Mouse (Mus musculus): ENCODE results near the gene Kctd17. TPM values are rescaled to one million over a fixed set of nuclear protein-coding genes. Genes with fewer than 3 reads are reported as not detected.

Kctd17 gene
- 40.0 and 45.8 TPM in 2 replicates for polyA plus RNA-seq (2015; fragmentation: Nextera tagmentation; extraction: Ambion mirVana)

- peak; percentile 82 for ATAC-seq (replicated peaks; ENCODE audit: low FRiP score)
- Histone ChIP-seq H3K4me2 (peak within 1 kb of the TSS; percentile 86), H3K9me3 (replicated peaks) (no peaks in the 10 kb centered on the region), H3K27me3 (0 out of 2 replicates have a peak, but pooled peaks cover 7% of the 10 kb centered on the region), H3K4me1 (peaks cover 31% of the 10 kb centered on the region), H3K27ac (peak within 1 kb of the TSS; percentile 81), H3K9ac (peak within 1 kb of the TSS; percentile 61), H3K4me3 (replicated peaks) (peak within 1 kb of the TSS; percentile 64), H3K36me3 (peaks cover 22% of the 10 kb centered on the region)
- WGBS, result under 1% methylated on average over 52 of the region's 52 CpGs
Observed at GRCm38 (mm10) chr15:78428391-78429138, at the start of gene Kctd17. Gene Kctd17 (plus strand): TSS chr15:78428564.

- Histone ChIP-seq H3K4me3 (replicated peaks) (no peak overlapping the region), H3K4me2 (no peak overlapping the region), H3K9ac (no peak overlapping the region), H3K27ac (no peak overlapping the region), H3K27me3 (no peaks in the 10 kb centered on the region), H3K36me3 (no peaks in the 10 kb centered on the region), H3K9me3 (replicated peaks) (no peaks in the 10 kb centered on the region), H3K4me1 (no peaks in the 10 kb centered on the region)
- WGBS, result 82% methylated on average over 2 of the region's 2 CpGs
- ATAC-seq (replicated peaks; ENCODE audit: low FRiP score), result no peak
Observed at GRCm38 (mm10) chr15:78380208-78380607, 48.2 kb upstream of the Kctd17 start.

GRCm38 (mm10) chr15:78380741-78381140, 47.6 kb upstream of the Kctd17 start:
- 79% methylated on average over 4 of the region's 4 CpGs for WGBS
- no peak for ATAC-seq (replicated peaks; ENCODE audit: low FRiP score)
- no peak overlapping the region for H3K4me3 ChIP-seq (replicated peaks)
- no peaks in the 10 kb centered on the region for H3K4me1 ChIP-seq
- H3K36me3 ChIP-seq, result no peaks in the 10 kb centered on the region
- H3K27ac ChIP-seq, result no peak overlapping the region
- H3K4me2 ChIP-seq, result no peak overlapping the region
- no peaks in the 10 kb centered on the region for H3K27me3 ChIP-seq
- no peak overlapping the region for H3K9ac ChIP-seq
- no peaks in the 10 kb centered on the region for H3K9me3 ChIP-seq (replicated peaks)

GRCm38 (mm10) chr15:78382115-78382514, 46.2 kb upstream of the Kctd17 start:
- Histone ChIP-seq H3K4me2 (no peak overlapping the region), H3K36me3 (no peaks in the 10 kb centered on the region), H3K9ac (no peak overlapping the region), H3K9me3 (replicated peaks) (no peaks in the 10 kb centered on the region), H3K27ac (no peak overlapping the region), H3K4me1 (no peaks in the 10 kb centered on the region), H3K27me3 (no peaks in the 10 kb centered on the region), H3K4me3 (replicated peaks) (no peak overlapping the region)
- WGBS, result 92% methylated on average over 4 of the region's 4 CpGs
- ATAC-seq (replicated peaks; ENCODE audit: low FRiP score), result no peak

- Histone ChIP-seq H3K4me3 (replicated peaks) (no peak overlapping the region), H3K27ac (no peak overlapping the region), H3K4me2 (no peak overlapping the region), H3K36me3 (no peaks in the 10 kb centered on the region), H3K9ac (no peak overlapping the region), H3K4me1 (no peaks in the 10 kb centered on the region), H3K9me3 (replicated peaks) (no peaks in the 10 kb centered on the region), H3K27me3 (no peaks in the 10 kb centered on the region)
- 81% methylated on average over 11 of the region's 11 CpGs for WGBS
- ATAC-seq (replicated peaks; ENCODE audit: low FRiP score), result no peak
Observed at GRCm38 (mm10) chr15:78383450-78384219, 44.7 kb upstream of the Kctd17 start.

GRCm38 (mm10) chr15:78384220-78385116, 43.9 kb upstream of the Kctd17 start:
- no peak overlapping the region for H3K27ac ChIP-seq
- no peak for ATAC-seq (replicated peaks; ENCODE audit: low FRiP score)
- WGBS, result 68% methylated on average over 7 of the region's 7 CpGs

GRCm38 (mm10) chr15:78385564-78385963, 42.8 kb upstream of the Kctd17 start:
- Histone ChIP-seq H3K27ac (no peak overlapping the region), H3K4me3 (replicated peaks) (no peak overlapping the region), H3K27me3 (no peaks in the 10 kb centered on the region), H3K36me3 (no peaks in the 10 kb centered on the region), H3K4me2 (no peak overlapping the region), H3K9ac (no peak overlapping the region), H3K4me1 (no peaks in the 10 kb centered on the region), H3K9me3 (replicated peaks) (no peaks in the 10 kb centered on the region)
- no peak for ATAC-seq (replicated peaks; ENCODE audit: low FRiP score)
- WGBS, result 83% methylated on average over 1 of the region's 1 CpGs

More at GRCm38 (mm10) chr15:78384220-78385116, 43.9 kb upstream of the Kctd17 start:
- no peaks in the 10 kb centered on the region for H3K9me3 ChIP-seq (replicated peaks)
- no peaks in the 10 kb centered on the region for H3K4me1 ChIP-seq
- no peaks in the 10 kb centered on the region for H3K27me3 ChIP-seq
- no peaks in the 10 kb centered on the region for H3K36me3 ChIP-seq
- no peak overlapping the region for H3K4me3 ChIP-seq (replicated peaks)
- no peak overlapping the region for H3K9ac ChIP-seq
- H3K4me2 ChIP-seq, result no peak overlapping the region

- Histone ChIP-seq H3K9ac (no peak overlapping the region), H3K4me1 (no peaks in the 10 kb centered on the region), H3K27me3 (no peaks in the 10 kb centered on the region), H3K9me3 (replicated peaks) (no peaks in the 10 kb centered on the region), H3K27ac (no peak overlapping the region), H3K4me3 (replicated peaks) (no peak overlapping the region), H3K36me3 (no peaks in the 10 kb centered on the region), H3K4me2 (no peak overlapping the region)
- 83% methylated on average over 3 of the region's 3 CpGs for WGBS
- ATAC-seq (replicated peaks; ENCODE audit: low FRiP score), result no peak
Observed at GRCm38 (mm10) chr15:78390855-78391254, 37.5 kb upstream of the Kctd17 start.

- 84% methylated on average over 8 of the region's 8 CpGs for WGBS
- no peak within 1 kb of the TSS for H3K9ac ChIP-seq
Observed at GRCm38 (mm10) chr15:78395478-78395962, 32.8 kb upstream of the Kctd17 start, which contains the start of gene Tex33. Gene Tex33 (minus strand): TSS chr15:78395912.

GRCm38 (mm10) chr15:78401345-78401744, 27.0 kb upstream of the Kctd17 start:
- Histone ChIP-seq H3K27ac (0 out of 2 replicates have a peak overlapping the region, but pooled peaks have one; percentile 4), H3K9me3 (replicated peaks) (no peaks in the 10 kb centered on the region), H3K36me3 (no peaks in the 10 kb centered on the region), H3K27me3 (no peaks in the 10 kb centered on the region), H3K4me3 (replicated peaks) (no peak overlapping the region), H3K4me2 (no peak overlapping the region), H3K4me1 (peaks cover 40% of the 10 kb centered on the region), H3K9ac (no peak overlapping the region)
- ATAC-seq (replicated peaks; ENCODE audit: low FRiP score), result no peak
- 73% methylated on average over 6 of the region's 6 CpGs for WGBS

More at GRCm38 (mm10) chr15:78395478-78395962, 32.8 kb upstream of the Kctd17 start, which contains the start of gene Tex33:
- ATAC-seq (replicated peaks; ENCODE audit: low FRiP score), result no peak
- no peaks in the 10 kb centered on the region for H3K4me1 ChIP-seq
- H3K27ac ChIP-seq, result no peak within 1 kb of the TSS
- H3K4me2 ChIP-seq, result no peak within 1 kb of the TSS
- H3K36me3 ChIP-seq, result no peaks in the 10 kb centered on the region
- no peaks in the 10 kb centered on the region for H3K9me3 ChIP-seq (replicated peaks)
- no peaks in the 10 kb centered on the region for H3K27me3 ChIP-seq
- no peak within 1 kb of the TSS for H3K4me3 ChIP-seq (replicated peaks)

GRCm38 (mm10) chr15:78401921-78402320, 26.4 kb upstream of the Kctd17 start:
- H3K4me3 ChIP-seq (replicated peaks), result no peak overlapping the region
- WGBS, result 58% methylated on average over 4 of the region's 4 CpGs
- 0 out of 2 replicates have a peak overlapping the region, but pooled peaks have one; percentile 82 for H3K27ac ChIP-seq
- H3K4me2 ChIP-seq, result no peak overlapping the region
- H3K9ac ChIP-seq, result no peak overlapping the region
- ATAC-seq (replicated peaks; ENCODE audit: low FRiP score), result no peak
- peaks cover 42% of the 10 kb centered on the region for H3K4me1 ChIP-seq
- no peaks in the 10 kb centered on the region for H3K27me3 ChIP-seq
- H3K36me3 ChIP-seq, result no peaks in the 10 kb centered on the region
- no peaks in the 10 kb centered on the region for H3K9me3 ChIP-seq (replicated peaks)
